Mouse (Mus musculus) gastrocnemius, postnatal 14 days (tissue): ENCODE data around the gene Xylt2. TPM values are rescaled to one million over a fixed set of nuclear protein-coding genes. Genes with fewer than 3 reads are reported as not detected.
"Not testable (repeated sequence)": the region's sequence is repeated elsewhere in the genome, so short reads cannot be mapped to it uniquely, and the experiment has no call there.

Experiments used
- DNase-seq: peaks from one replicate; pipeline ENCODE4 v3.0.0; 2021; ENCODE audit warnings: mixed read lengths
- intact Hi-C: fragments of 180-260 bp; cut with DNase I; formaldehyde crosslinking; loops from one replicate; pipeline ENCODE4 v1.15.1; 2025; ENCODE audit warnings: low total_unique reads
- long read RNA-seq, 2 experiments: library from polyadenylated mRNA; stranded (forward); transcript quantifications; one replicate each; pipeline ENCODE4 v2.0.0; 2021
- total RNA-seq, 2 experiments: library from RNA; stranded (reverse); gene quantifications; 2 replicates each; pipeline ENCODE4 v1.2.3; 2021

Gene Xylt2
- total RNA-seq = 1 to 10 TPM; 6.6 to 7.8 TPM
- long read RNA-seq, experiment 1, transcript Xylt2-201 (11 exons, 3,442 nt) = major isoform, 11 of 13 reads
- long read RNA-seq, experiment 1, partial matches to known transcripts = 1 of 13 reads
- long read RNA-seq, experiment 1, other reads (novel, unspliced or antisense) = 1 of 13 reads
- long read RNA-seq, experiment 2, transcript Xylt2-201 (11 exons, 3,442 nt) = major isoform, 18 of 18 reads
- long read RNA-seq, experiment 2, partial matches to known transcripts = 0 of 18 reads
- long read RNA-seq, experiment 2, other reads (novel, unspliced or antisense) = 0 of 18 reads

- peak; percentile 92 for DNase-seq
- intact Hi-C loops = no loop called here
Measured at GRCm38 (mm10) chr11:94676754-94677606, at the start of gene Xylt2. Xylt2 (minus strand) TSS chr11:94677515.

GRCm38 (mm10) chr11:94719216-94719615 is 41.9 kb upstream of the Xylt2 start:
- DNase-seq = no peak
- intact Hi-C loops = loop anchor here (10.0 kb wide), 1 partner anchor 84 kb away; no protein-coding TSS in a partner anchor

- intact Hi-C loops = loop anchor here (10.0 kb wide), 1 partner anchor 84 kb away; no protein-coding TSS in a partner anchor
- no peak for DNase-seq
Measured at GRCm38 (mm10) chr11:94718113-94718909, 41.0 kb upstream of the Xylt2 start.

- intact Hi-C loops = loop anchor here (10.0 kb wide), 1 partner anchor 82 kb away; no protein-coding TSS in a partner anchor
- DNase-seq = no peak
Measured at GRCm38 (mm10) chr11:94717239-94717638, 39.9 kb upstream of the Xylt2 start.

GRCm38 (mm10) chr11:94716754-94717153 is 39.4 kb upstream of the Xylt2 start:
- intact Hi-C loops = loop anchor here (10.0 kb wide), 1 partner anchor 82 kb away; no protein-coding TSS in a partner anchor
- peak; percentile 19 for DNase-seq

- no peak for DNase-seq
- intact Hi-C loops = loop anchor here (10.0 kb wide), 1 partner anchor 81 kb away; no protein-coding TSS in a partner anchor
Measured at GRCm38 (mm10) chr11:94715622-94716021, 38.3 kb upstream of the Xylt2 start.

GRCm38 (mm10) chr11:94713246-94713860 is 36.0 kb upstream of the Xylt2 start:
- DNase-seq = no peak
- intact Hi-C loops = loop anchor here (10.0 kb wide), 1 partner anchor 79 kb away; no protein-coding TSS in a partner anchor

- intact Hi-C loops = no loop called here
- DNase-seq = no peak
Measured at GRCm38 (mm10) chr11:94704472-94704871, 27.2 kb upstream of the Xylt2 start, which contains the start of gene Gm11541. Gm11541 (minus strand) TSS chr11:94704499.

GRCm38 (mm10) chr11:94704020-94704419 is 26.7 kb upstream of the Xylt2 start:
- DNase-seq = no peak
- intact Hi-C loops = no loop called here

- DNase-seq = no peak
- intact Hi-C loops = no loop called here
Measured at GRCm38 (mm10) chr11:94702216-94702610, 24.9 kb upstream of the Xylt2 start.

- intact Hi-C loops = no loop called here
Measured at GRCm38 (mm10) chr11:94701401-94702215, 24.3 kb upstream of the Xylt2 start.

GRCm38 (mm10) chr11:94699399-94699798 is 22.1 kb upstream of the Xylt2 start:
- DNase-seq = no peak
- intact Hi-C loops = no loop called here

More at GRCm38 (mm10) chr11:94701401-94702215, 24.3 kb upstream of the Xylt2 start:
- DNase-seq = no peak

- intact Hi-C loops = no loop called here
- DNase-seq = no peak
Measured at GRCm38 (mm10) chr11:94697703-94698464, 20.6 kb upstream of the Xylt2 start.

- intact Hi-C loops = no loop called here
- DNase-seq = no peak
Measured at GRCm38 (mm10) chr11:94697140-94697539, 19.8 kb upstream of the Xylt2 start.

GRCm38 (mm10) chr11:94695508-94695907 is 18.2 kb upstream of the Xylt2 start:
- DNase-seq = no peak
- intact Hi-C loops = no loop called here

- intact Hi-C loops, DNase-seq: not testable (repeated sequence)
Measured at GRCm38 (mm10) chr11:94692502-94692901, 15.2 kb upstream of the Xylt2 start.

- DNase-seq = no peak
- intact Hi-C loops = no loop called here
Measured at GRCm38 (mm10) chr11:94687178-94687577, 9.9 kb upstream of the Xylt2 start.
